Mouse (Mus musculus): ENCODE data around the gene R3hdm2.

R3hdm2 gene

DNA sequence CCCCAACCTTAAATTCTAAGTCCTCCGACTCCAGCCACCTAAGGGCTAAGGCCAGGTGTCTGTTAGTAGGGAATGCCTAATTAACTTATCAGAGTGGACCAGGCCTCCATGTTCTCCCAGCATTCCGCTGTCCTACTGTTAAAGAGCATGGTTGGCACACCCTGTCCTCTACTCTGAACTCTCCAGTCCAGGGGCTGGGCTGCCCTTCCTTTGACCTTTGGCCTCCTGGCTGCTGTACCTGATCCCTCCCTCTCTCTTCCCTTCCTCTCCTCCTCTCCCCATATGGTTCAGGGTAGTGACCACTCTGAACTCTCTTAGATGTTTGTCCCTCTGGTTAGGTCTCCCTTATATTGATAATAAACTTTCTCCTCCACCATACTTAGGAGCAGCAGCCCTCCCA is 45.7 kb downstream of the R3hdm2 start:
- DNase-seq, result no peak

DNA sequence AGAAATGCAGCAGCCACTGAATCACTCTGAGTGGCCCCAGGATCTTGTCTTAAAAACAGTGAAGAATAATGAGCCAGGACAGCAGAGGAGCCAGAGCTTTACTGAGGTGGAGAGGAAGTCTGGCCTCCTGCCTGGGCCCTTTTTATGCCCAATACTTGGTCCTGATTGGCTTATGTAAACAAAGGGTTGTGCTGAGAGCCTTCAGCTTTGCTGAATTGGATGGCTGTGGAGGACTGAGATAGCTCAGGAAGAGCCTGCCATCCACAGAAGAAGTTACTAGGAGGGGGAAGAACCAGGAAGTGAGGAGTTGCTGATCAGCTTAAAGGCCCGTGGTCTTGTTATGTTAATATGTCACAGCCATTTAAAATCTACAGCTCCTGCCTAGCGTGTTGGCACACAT is 46.5 kb downstream of the R3hdm2 start:
- peak; percentile 16 to 40 for DNase-seq

DNA sequence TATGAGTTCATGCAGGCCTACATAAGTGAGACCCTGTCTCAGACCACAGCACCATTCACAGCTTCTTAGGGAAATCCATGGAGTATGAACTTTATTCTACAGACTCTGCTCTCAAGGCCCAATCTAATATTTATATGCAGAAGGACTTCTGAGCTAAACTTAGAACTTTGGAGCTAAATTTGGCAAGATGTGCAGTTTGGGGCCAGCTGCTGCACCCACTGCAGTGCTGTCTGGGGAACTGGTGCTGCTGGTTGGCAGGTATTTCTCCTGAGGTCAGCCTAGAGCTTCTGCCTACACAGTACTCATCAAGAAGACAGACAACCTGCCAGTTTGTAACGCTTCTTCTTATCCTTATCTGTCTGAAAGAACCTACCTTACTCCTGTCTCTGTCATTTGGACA is 47.0 kb downstream of the R3hdm2 start:
- DNase-seq, result no peak

DNA sequence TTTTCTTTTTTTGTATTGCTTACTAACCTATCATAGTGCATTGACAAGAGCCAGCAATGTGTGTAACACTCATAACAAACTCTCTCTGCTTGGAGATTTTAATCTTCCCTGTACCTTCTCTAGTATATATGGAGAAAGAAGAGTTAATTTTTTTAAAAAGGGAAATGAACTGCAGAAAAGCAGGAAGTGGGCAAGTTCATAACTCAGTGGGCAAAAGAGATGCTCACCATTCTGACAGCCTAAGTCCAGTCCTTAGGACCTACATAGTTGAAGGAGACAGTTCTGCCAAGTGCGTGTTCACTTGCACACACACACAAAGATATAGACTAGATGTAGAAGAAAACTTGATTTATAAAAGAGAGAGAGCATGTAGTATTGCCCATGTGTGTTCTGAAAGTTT is 47.9 kb downstream of the R3hdm2 start:
- DNase-seq, result no peak

DNA sequence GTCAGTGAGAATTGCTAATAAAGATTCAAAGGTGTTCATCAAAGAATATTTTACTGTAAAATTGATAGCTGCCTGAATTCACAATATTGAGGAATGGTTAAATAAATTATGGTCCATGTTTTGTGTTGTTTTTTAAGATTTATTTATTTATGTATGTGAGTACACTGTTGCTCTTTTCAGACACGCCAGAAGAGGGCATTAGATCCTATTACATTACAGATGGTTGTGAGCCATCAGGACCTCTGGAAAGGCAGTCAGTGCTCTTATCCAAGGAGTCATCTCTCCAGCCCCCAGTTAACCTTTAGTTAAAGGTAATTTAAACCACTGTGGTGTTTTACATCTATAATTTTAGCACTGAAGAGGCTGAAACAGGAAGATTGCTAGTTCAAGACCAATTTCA is 49.4 kb downstream of the R3hdm2 start:
- DNase-seq, result no peak

DNA sequence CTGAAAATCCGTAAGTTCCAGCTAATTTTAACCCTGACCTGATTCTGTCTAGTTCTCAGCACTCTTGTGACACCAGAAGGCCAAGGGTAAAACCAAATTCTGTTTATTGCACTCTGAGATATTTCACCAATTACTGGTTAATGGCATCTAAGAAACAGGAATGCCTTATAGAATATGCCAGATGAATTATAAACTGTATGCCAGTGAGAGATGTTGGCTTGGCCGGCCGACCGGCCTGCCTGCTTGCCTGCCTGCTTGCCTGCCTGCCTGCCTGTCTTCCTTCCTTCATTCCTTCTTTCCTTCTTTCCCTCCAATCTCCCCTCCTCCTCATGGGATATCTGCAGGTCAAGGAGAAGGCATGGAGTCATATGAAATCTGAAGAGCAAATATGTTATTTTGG is 52.3 kb downstream of the R3hdm2 start:
- DNase-seq, result no peak

DNA sequence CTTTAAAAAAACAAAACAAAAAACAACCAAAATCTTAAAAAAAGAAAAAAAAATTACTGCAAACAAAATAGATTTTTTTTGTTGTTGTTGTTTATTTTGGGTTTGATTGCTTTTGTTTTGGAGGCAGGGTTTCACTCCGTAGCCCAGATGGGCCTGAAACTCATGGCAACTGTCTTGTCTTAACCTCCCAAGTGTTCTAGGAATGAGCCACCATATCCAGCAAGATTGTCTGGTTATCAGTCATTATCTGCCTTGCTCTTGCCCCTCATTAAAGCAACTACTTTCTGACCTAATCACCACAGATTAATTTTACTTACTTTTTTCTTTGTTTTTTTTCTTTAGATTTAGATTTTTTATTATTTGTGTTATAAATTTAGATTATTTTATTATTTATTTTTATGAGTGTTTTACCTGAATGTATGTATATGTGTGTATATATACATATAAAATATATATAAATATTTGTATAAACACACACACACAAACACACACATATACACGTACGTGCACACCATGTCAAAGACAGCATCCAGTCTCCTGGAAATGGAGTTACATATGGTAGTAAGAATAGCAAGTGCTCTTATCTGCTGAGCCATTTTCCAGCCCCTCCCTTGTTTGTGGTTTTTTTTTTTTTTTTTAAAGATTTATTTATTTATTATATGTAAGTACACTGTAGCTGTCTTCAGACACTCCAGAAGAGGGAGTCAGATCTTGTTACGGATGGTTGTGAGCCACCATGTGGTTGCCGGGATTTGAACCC is 57.4 kb downstream of the R3hdm2 start:
- DNase-seq, result no peak

DNA sequence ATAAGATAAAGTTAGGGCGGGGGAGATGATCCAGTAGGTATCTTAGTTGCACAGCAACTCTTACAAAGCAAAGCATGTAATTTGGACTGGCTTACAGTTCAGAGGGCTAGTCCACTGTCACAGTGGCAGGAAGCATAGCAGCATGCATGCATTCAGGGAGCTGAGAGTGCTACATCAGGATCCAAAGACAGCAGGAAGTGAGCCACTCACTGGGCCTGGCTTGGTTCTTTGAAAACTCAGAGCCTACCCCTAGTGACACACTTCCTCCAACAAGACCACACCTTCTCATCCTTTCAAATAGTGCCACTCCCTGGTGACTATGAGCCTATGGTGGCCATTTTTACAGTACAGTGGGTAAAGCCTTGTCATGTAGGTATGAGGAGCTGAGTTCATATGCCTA is 73.6 kb downstream of the R3hdm2 start:
- DNase-seq, result no peak

DNA sequence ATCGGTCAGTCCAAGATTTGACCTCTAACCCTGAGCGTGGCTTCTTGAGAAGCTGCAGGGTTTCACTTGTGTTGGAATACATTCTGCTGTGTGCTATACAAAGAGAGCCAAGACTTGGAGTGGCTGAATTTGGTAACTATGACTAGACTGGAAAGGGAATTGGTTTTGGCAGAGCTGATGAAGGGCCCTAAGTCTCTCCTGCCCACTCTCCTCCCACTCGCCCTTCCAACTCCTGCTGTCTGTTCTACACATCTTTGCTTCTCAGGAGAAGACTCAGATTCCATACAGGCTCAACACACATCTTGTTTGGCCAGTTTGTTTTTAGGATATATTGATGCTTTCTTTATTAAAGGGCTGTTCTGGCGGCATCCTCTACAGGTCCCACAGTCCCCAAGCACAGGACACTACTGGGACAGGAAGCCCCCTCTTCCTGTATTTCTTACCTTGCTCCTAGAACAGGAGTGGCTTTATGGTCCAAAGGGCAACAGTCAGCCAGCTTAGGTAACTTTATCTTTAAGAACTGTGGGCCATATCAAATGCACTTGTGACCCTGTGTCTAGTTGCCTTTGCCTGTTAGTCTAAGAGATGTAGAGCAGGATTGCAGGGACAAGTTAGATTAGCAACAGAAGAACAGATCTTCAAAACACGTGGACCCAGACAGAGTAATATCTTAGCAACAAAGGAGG is 82.4 kb downstream of the R3hdm2 start:
- no peak for DNase-seq

DNA sequence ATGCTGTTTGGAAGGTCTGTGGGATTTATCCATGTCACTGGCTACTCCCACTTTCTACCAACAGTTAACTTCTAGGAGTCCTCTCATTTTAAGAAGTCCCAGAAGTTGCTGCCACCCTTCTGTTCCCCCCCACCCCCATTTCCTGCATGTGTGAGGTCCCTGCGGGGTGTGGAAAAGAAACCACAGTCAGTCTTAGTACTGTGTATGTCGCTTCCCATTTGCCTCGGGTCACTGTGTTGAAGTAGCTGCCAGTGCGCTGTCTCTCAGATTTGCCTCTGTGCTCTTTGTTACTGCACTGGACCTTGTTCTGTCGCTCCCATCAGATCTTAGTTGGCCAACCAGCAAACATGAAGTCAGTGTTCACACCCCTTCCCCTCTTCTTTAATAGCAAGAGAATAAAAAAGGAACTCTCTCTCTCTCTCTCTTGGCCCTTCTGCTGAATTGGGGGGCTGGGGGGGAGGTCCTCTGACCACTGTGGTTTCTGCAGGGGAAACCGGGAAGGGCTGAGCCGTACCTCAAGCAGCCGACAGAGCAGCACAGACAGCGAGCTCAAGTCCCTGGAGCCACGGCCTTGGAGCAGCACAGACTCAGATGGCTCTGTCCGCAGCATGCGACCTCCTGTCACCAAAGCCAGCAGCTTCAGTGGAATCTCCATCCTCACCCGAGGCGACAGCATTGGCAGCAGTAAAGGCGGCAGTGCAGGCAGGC is 91.3 kb downstream of the R3hdm2 start:
- DNase-seq, result peak; percentile 13 to 26

DNA sequence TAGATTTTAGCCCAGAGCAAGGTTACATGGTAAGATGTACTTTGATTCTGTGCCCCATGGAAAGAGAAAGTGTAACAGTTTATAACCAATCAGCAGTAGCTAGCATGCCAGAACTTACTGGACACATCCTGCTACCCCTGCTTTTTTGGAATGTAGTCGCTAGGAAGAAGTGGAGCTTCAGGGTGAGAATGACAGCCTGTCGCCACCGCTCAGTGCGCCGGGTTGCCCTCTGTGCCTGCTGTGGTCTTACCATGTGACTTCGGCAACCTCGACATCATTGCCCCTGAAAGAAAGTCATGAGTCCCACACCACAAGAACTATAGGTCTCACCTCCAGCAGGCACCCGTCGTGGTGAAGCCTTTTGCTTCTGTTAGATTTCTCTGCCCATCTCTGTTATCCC is 92.6 kb downstream of the R3hdm2 start:
- DNase-seq, result no peak

DNA sequence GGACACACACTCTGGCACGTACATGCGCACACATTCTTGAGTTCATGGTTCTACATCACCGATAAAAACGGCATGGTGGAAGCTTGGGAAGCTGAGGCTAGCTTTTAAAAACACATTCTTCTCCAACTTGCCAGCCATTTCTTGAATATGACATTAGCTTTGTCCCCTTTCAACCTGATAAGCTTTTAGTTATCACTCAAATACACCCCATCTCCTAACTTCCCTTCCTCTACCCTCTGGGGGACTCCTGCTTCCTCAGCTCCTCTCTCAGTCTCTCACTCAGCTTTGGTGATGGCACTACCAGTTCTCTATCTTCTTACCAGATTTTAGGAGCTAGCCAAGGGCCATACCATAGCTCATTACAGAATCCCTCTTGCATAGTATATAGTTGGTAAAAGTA is 95.0 kb downstream of the R3hdm2 start:
- no peak for DNase-seq

DNA sequence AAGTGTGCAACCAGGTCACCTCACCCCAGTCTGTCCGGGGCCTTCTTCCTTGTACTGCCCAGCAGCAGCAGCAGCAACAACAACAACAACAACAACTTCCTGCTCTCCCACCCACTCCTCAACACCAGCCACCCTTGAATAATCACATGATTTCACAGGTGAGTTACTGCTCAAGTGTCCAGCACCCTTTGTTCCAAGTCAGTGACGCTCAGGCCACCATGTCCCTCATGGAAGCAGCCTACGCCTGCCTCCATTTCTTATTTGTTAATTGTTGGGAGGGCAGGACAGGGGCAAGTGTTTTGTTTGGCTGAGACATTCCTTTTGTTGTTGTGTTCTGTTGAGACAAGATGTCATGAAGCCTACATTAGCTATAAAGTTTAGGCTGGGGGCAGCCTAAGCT is 96.4 kb downstream of the R3hdm2 start:
- DNase-seq, result no peak

DNA sequence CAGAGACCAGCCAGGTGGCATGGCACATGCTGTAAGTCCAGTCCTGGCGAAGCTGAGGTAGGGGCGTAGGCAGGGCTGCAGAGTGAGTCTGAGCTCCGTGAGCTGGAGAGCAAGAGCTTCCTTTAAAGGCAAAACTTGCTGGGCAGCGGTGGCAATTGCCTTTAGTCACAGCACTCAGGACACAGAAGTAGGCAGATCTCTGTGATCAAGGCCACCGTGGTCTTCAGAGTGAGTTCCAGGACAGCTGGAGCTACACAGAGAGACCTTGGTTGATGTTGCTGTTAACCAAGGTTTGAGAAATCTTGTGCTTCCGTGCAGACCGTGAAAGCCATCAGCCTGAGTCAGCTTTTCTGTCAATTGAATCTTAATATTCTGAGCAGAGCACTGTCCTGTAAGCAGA is 97.2 kb downstream of the R3hdm2 start:
- DNase-seq, result no peak

DNA sequence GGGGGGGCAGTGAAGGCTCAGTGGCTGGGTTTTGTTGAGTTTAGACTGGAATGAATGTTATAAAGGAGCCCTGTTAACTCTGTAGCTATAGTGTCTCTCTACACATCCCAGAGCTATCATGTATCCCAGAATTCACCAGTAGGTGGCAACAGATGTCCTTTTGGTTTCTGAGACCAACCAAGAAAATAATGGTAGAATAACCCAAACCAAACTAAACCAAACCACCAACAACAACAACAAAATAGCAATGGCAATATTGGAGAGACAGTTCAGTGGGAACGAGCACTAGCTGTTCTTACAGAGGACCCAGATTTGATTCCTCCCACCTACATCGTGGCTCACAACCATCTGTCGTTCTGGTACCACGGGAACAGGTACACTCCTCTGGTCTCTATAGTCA is 99.0 kb downstream of the R3hdm2 start:
- DNase-seq, result no peak

DNA sequence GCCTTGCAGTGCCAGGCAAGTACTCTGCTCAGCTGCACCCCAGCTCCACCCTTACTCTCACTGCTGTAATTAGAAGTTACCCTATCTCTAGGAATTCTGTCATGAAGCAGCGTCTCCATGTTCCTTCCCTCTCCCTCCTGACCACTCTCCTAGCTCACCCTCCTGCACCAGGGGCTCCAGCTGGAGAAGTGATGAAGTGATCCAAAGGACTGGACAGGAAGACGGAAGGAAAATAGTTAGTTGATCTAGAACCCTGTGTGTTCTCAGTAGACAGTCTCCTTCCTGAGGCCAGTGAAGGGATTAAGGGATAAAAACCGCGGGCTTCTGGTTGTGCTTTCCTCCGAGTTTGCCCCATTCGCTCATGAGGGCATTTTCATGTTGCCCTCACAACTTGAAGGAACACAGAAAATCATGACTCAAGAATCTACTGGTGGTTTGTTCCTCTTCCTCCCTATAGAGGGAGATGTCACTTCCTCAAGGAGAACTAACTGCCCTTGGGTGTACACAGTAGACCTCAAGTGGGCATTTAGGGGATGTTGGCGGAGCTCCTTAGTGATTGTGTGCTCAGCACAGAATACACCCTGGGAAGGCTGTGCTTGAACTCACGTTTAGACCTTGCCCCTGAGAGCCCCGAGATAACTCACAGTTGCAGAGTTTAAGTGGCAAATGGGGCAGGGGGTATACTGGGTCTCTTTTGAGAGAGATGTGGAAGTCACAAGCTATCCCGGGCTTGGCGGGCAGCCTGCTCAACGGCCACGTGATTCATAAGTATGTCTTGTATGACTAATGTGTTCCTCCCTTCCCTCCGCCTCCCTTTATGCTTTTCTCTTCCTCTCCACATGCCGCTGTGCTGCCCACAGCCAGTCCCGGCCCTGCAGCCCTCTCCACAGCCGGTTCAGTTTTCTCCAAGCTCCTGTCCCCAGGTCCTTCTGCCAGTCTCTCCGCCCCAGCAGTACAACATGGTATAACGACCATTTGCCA is 101.0 kb downstream of the R3hdm2 start:
- DNase-seq, result peak; percentile 62 to 67

DNA sequence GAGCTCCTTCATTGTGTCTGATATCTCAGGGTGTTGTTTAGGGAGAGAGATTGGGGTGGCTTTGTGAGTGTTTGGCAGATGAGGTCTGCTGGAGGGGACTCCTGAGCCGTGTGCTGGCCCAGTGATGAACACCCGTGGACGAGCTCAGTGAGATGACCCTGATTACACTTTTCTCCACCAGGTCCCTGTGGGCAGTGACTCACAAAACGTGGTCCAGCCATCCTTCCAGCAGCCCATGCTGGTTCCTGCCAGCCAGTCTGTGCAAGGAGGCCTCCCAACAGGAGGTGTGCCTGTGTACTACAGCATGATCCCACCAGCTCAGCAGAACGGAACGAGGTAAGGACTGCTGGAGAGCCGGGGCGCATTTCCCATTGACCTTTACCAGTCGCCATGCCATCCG is 105.1 kb downstream of the R3hdm2 start:
- DNase-seq, result no peak

DNA sequence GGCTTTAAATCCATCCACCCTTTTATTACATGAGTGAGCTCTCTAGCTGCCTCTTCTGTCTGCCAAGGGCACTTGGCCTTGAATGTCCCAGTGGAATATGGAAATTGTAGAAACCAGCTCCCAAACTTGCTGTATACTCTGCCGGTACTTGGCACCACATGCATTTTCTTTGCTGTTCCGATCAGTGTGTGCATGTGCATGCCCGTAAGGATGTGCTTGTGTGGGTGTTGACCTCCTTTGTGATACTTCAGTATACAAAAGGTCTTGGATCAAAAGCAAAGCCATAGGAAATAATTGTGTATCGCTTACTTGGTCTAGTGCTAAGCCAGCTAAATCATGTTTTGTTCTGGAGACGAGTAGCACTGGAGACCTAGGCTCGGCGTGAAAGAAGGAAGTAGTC is 108.7 kb downstream of the R3hdm2 start:
- no peak for DNase-seq

DNA sequence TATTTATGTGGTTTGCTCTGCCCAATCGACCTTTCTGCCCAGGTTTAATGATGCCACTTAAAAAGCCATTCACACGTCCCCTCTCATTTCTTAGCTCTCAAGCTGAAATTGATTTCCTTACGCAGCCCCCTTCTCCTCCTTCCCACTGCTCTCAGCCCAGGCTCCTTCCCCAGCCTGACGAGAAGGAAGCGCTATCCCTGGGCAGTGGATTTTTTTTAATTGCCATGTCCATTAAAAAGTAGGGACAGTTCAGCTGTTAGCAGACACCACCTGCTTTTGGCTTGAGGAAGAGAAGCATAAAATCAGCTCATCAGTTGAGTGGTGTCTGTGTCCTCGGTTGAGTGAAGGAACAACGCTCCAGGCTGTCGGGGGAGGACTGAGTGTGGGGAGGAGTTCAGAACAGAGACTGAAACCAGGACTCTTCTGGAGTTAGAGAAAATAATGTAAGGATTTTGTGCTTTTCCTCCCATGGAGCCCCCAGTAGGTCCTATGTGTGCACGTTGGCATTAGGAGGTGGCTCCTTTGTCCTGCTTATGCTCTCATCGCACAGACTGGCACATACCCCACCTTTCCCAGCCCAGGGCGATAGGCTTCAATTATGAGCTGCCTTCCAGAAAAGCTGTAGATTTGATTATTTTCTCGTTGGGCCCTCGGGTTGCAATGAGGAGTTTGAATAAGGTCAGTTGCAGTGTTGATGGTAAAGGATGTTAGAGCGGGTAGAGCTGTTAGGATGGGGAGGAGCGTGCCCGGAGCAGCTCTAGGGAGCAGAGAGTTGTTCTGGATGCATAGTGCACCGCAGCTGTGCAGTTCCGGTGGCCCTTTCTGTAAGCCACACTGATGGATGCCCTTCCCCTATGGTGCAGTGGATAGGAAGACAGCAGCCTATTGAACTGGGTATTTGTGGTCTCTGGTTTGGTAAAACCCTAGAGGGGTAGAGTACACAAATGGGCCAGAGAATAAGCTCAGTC is 110.3 kb downstream of the R3hdm2 start:
- no peak for DNase-seq

DNA sequence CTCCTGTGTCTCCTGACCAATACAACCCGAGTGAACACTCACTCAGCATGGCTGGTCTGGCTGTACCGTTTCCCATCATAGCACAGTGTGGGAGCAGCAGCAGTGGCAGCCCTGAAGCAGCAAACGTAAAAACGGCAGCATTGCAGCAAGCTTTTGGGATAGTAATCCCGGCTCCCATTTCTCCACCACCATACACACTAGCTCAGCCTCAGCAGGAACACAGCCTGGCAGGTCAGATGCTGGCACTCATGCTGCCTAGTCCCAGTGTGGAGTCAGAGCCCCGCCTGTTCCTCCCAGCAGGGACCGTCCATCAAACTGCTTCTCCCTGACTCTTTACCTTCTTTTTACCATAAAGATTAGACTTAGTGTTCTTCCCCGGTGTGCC is 111.0 kb downstream of the R3hdm2 start:
- no peak for DNase-seq

DNA sequence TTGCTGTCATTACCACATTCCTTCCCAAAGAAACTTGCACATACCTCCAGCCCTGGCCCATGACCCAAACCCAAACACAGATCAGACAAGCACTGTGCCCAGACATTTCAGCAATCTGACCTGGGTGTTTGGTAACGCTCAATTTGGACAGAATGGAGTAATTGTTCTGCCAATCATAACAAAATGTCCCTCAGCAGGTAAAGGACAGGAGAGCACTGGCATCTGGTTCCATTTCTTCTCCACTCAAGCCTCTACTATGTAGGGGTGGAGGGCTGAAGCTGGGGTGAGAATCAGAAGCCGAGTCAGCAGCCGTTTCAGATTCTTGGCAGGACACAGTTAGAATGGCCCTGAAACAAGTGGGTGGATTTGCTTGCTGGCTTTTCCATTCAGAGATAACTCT is 112.0 kb downstream of the R3hdm2 start:
- DNase-seq, result no peak

DNA sequence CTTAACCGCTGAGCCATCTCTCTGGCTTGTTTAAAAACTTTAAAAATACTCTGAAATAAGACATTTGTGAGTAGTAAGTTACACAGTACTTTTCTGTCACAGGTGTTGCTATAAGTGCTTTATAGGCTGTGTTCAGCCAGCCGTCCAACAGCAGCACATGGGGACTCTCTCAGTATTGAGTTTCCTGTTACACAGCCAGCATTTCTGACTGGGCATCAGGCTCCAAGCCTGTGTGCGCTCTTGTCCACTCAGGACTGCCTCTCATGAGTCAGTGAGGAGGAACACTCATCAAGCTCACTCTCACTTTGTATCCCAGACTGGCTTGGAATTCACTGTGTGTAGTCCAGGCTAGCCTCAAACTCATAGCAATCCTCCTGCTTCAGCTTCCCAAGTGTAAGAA is 116.0 kb downstream of the R3hdm2 start:
- no peak for DNase-seq

All from lung, postnatal 4 days (tissue).